Mouse (Mus musculus) adrenal gland, adult (tissue): ENCODE data around the gene Clec10a.

Source experiments
- DNase-seq, 2 experiments: peaks; one replicate each; pipeline ENCODE4 v3.0.0; 2022 to 2023; ENCODE audit warnings: low spot score in 1 of 2; ENCODE audit not compliant: inconsistent age in 2 of 2

The Clec10a gene

GRCm38 (mm10) chr11:70179401-70179800 lies 23.4 kb downstream of the Clec10a start:
- peak in 1 of 2 experiments; percentile 66 for DNase-seq

GRCm38 (mm10) chr11:70180496-70180895 lies 24.5 kb downstream of the Clec10a start:
- DNase-seq: no peak

GRCm38 (mm10) chr11:70185120-70185519 lies 29.1 kb downstream of the Clec10a start:
- DNase-seq: no peak

GRCm38 (mm10) chr11:70189319-70190134 lies 33.5 kb downstream of the Clec10a start:
- peak; percentile 61 to 89 for DNase-seq

- no peak for DNase-seq
These were observed 35.2 kb downstream of the Clec10a start for GRCm38 (mm10) chr11:70191188-70191587.

GRCm38 (mm10) chr11:70192157-70192556 lies 36.2 kb downstream of the Clec10a start:
- no peak for DNase-seq

- DNase-seq: no peak
These were observed 37.6 kb downstream of the Clec10a start for GRCm38 (mm10) chr11:70193354-70194285.

GRCm38 (mm10) chr11:70198332-70198731 lies 42.3 kb downstream of the Clec10a start:
- no peak for DNase-seq

- no peak for DNase-seq
These were observed 43.1 kb downstream of the Clec10a start for GRCm38 (mm10) chr11:70199107-70199506.

- DNase-seq: no peak
These were observed 44.1 kb downstream of the Clec10a start for GRCm38 (mm10) chr11:70200036-70200608.

GRCm38 (mm10) chr11:70201691-70202090 lies 45.7 kb downstream of the Clec10a start:
- peak; percentile 80 to 93 for DNase-seq

- DNase-seq: no peak
These were observed 50.8 kb downstream of the Clec10a start for GRCm38 (mm10) chr11:70206801-70207200.

- no peak for DNase-seq
These were observed 51.3 kb downstream of the Clec10a start for GRCm38 (mm10) chr11:70207283-70207682.

- no peak for DNase-seq
These were observed 52.9 kb downstream of the Clec10a start for GRCm38 (mm10) chr11:70208778-70209388.

- DNase-seq: no peak
These were observed 54.7 kb downstream of the Clec10a start for GRCm38 (mm10) chr11:70210681-70211080.

GRCm38 (mm10) chr11:70211972-70212371 lies 56.0 kb downstream of the Clec10a start:
- no peak for DNase-seq

GRCm38 (mm10) chr11:70212423-70212822 lies 56.4 kb downstream of the Clec10a start, which contains the start of gene Slc16a11:
TSS of gene Slc16a11 (plus strand) at chr11:70212752.
- DNase-seq: no peak

- peak; percentile 62 to 90 for DNase-seq
These were observed 56.9 kb downstream of the Clec10a start for GRCm38 (mm10) chr11:70212896-70213295.

GRCm38 (mm10) chr11:70213736-70214135 lies 57.7 kb downstream of the Clec10a start:
- DNase-seq: no peak

GRCm38 (mm10) chr11:70214191-70214855 lies 58.3 kb downstream of the Clec10a start:
- DNase-seq: peak; percentile 52 to 78
